Mouse (Mus musculus): Measurements from ENCODE around the gene Ptpn7. TPM values are rescaled to one million over a fixed set of nuclear protein-coding genes. Genes with fewer than 3 reads are reported as not detected.

Ptpn7 gene
- polyA plus RNA-seq, 1 experiment: 0.29 TPM

- Histone ChIP-seq H3K4me1 (ENCODE audit: control insufficient read depth, insufficient read depth, low read length) (peaks cover 6% of the 10 kb centered on the region), H3K4me3 (replicated peaks; ENCODE audit: insufficient read depth, low read depth, low read length) (no peak overlapping the region), H3K27me3 (ENCODE audit: control insufficient read depth, insufficient read depth, low read length) (no peaks in the 10 kb centered on the region), H3K27ac (ENCODE audit: insufficient read depth, low read length) (no peak overlapping the region)
- peak; percentile 61 to 76 for DNase-seq
- TF ChIP-seq CTCF (IDR thresholded peaks at IDR 0.05; ENCODE audit: borderline replicate concordance, insufficient read depth, low read depth, low read length) (peak; percentile 91), POLR2A (IDR thresholded peaks at IDR 0.05; ENCODE audit: borderline replicate concordance, insufficient read depth, low read length) (no peak)
- 0% methylated on average over 1 of the region's 1 CpGs for WGBS
Measured at GRCm38 (mm10) chr1:135136500-135136899, 4.0 kb downstream of the Ptpn7 start.

GRCm38 (mm10) chr1:135139906-135140305 is 7.4 kb downstream of the Ptpn7 start:
- TF ChIP-seq CTCF (IDR thresholded peaks at IDR 0.05; ENCODE audit: borderline replicate concordance, insufficient read depth, low read depth, low read length) (no peak), POLR2A (IDR thresholded peaks at IDR 0.05; ENCODE audit: borderline replicate concordance, insufficient read depth, low read length) (no peak)
- DNase-seq: no peak
- Histone ChIP-seq H3K27me3 (ENCODE audit: control insufficient read depth, insufficient read depth, low read length) (no peaks in the 10 kb centered on the region), H3K27ac (ENCODE audit: insufficient read depth, low read length) (no peak overlapping the region), H3K4me1 (ENCODE audit: control insufficient read depth, insufficient read depth, low read length) (no peaks in the 10 kb centered on the region), H3K4me3 (replicated peaks; ENCODE audit: insufficient read depth, low read depth, low read length) (no peak overlapping the region)
- 77% methylated on average over 2 of the region's 2 CpGs for WGBS

GRCm38 (mm10) chr1:135142452-135142851 is 10.0 kb downstream of the Ptpn7 start:
- no peak overlapping the region for H3K4me3 ChIP-seq (replicated peaks; ENCODE audit: insufficient read depth, low read depth, low read length)
- H3K27ac ChIP-seq (ENCODE audit: insufficient read depth, low read length): no peak overlapping the region
- DNase-seq: no peak
- H3K4me1 ChIP-seq (ENCODE audit: control insufficient read depth, insufficient read depth, low read length): no peaks in the 10 kb centered on the region
- H3K27me3 ChIP-seq (ENCODE audit: control insufficient read depth, insufficient read depth, low read length): no peaks in the 10 kb centered on the region
- TF ChIP-seq POLR2A (IDR thresholded peaks at IDR 0.05; ENCODE audit: borderline replicate concordance, insufficient read depth, low read length): no peak
- TF ChIP-seq CTCF (IDR thresholded peaks at IDR 0.05; ENCODE audit: borderline replicate concordance, insufficient read depth, low read depth, low read length): no peak
- WGBS: 77% methylated on average over 2 of the region's 2 CpGs

- Histone ChIP-seq H3K27ac (ENCODE audit: insufficient read depth, low read length) (no peak overlapping the region), H3K27me3 (ENCODE audit: control insufficient read depth, insufficient read depth, low read length) (no peaks in the 10 kb centered on the region), H3K4me3 (replicated peaks; ENCODE audit: insufficient read depth, low read depth, low read length) (no peak overlapping the region), H3K4me1 (ENCODE audit: control insufficient read depth, insufficient read depth, low read length) (peaks cover 3% of the 10 kb centered on the region; the same call in 1 of the 2 replicates)
- 95% methylated on average over 2 of the region's 2 CpGs for WGBS
- no peak for DNase-seq
- no peak for TF ChIP-seq CTCF (IDR thresholded peaks at IDR 0.05; ENCODE audit: borderline replicate concordance, insufficient read depth, low read depth, low read length)
Measured at GRCm38 (mm10) chr1:135143940-135144339, 11.4 kb downstream of the Ptpn7 start.

- DNase-seq: peak; percentile 89 to 93
- peak; percentile 75; the same call in 1 of the 2 replicates for TF ChIP-seq POLR2A (IDR thresholded peaks at IDR 0.05; ENCODE audit: borderline replicate concordance, insufficient read depth, low read length)
- no peak for TF ChIP-seq CTCF (IDR thresholded peaks at IDR 0.05; ENCODE audit: borderline replicate concordance, insufficient read depth, low read depth, low read length)
- WGBS: under 1% methylated on average over 78 of the region's 78 CpGs
- Histone ChIP-seq H3K27me3 (ENCODE audit: control insufficient read depth, insufficient read depth, low read length) (no peaks in the 10 kb centered on the region), H3K4me3 (replicated peaks; ENCODE audit: insufficient read depth, low read depth, low read length) (peak within 1 kb of the TSS; percentile 92), H3K27ac (ENCODE audit: insufficient read depth, low read length) (peak within 1 kb of the TSS; percentile 96), H3K4me1 (ENCODE audit: control insufficient read depth, insufficient read depth, low read length) (peaks cover 14% of the 10 kb centered on the region; the same call in 1 of the 2 replicates)
Measured at GRCm38 (mm10) chr1:135146077-135146945, 13.8 kb downstream of the Ptpn7 start, which contains the start of gene Arl8a. TSS of gene Arl8a (plus strand) at chr1:135146824.

GRCm38 (mm10) chr1:135146946-135147701 is 14.6 kb downstream of the Ptpn7 start:
- DNase-seq: peak; percentile 79 to 81
- WGBS: under 1% methylated on average over 69 of the region's 69 CpGs
- peaks cover 16% of the 10 kb centered on the region; the same call in 1 of the 2 replicates for H3K4me1 ChIP-seq (ENCODE audit: control insufficient read depth, insufficient read depth, low read length)
- TF ChIP-seq POLR2A (IDR thresholded peaks at IDR 0.05; ENCODE audit: borderline replicate concordance, insufficient read depth, low read length) (no peak), CTCF (IDR thresholded peaks at IDR 0.05; ENCODE audit: borderline replicate concordance, insufficient read depth, low read depth, low read length) (no peak)
- H3K4me3 ChIP-seq (replicated peaks; ENCODE audit: insufficient read depth, low read depth, low read length): peak overlapping the region; percentile 92
- no peaks in the 10 kb centered on the region for H3K27me3 ChIP-seq (ENCODE audit: control insufficient read depth, insufficient read depth, low read length)
- peak overlapping the region; percentile 96 for H3K27ac ChIP-seq (ENCODE audit: insufficient read depth, low read length)

GRCm38 (mm10) chr1:135147702-135148058 is 15.2 kb downstream of the Ptpn7 start:
- 2% methylated on average over 7 of the region's 7 CpGs for WGBS

More at GRCm38 (mm10) chr1:135147702-135148058, 15.2 kb downstream of the Ptpn7 start:
- peak overlapping the region; percentile 96 for H3K27ac ChIP-seq (ENCODE audit: insufficient read depth, low read length)
- H3K4me1 ChIP-seq (ENCODE audit: control insufficient read depth, insufficient read depth, low read length): peaks cover 16% of the 10 kb centered on the region; the same call in 1 of the 2 replicates
- DNase-seq: no peak
- H3K4me3 ChIP-seq (replicated peaks; ENCODE audit: insufficient read depth, low read depth, low read length): peak overlapping the region; percentile 92
- H3K27me3 ChIP-seq (ENCODE audit: control insufficient read depth, insufficient read depth, low read length): no peaks in the 10 kb centered on the region
- TF ChIP-seq POLR2A (IDR thresholded peaks at IDR 0.05; ENCODE audit: borderline replicate concordance, insufficient read depth, low read length) (no peak), CTCF (IDR thresholded peaks at IDR 0.05; ENCODE audit: borderline replicate concordance, insufficient read depth, low read depth, low read length) (no peak)
